In genomic region chr1:183149571-183150105, GRCm38 (mm10) we compare ENCODE assay signal across 13 mouse cellular contexts.
DNase-seq lines count a peak whose midpoint lies in the region; ATAC-seq and TF ChIP-seq lines count a peak whose summit lies in the region.
"Had no signal": no experiment of that assay in that cellular context is flagged by ENCODE, and none has a peak within 500 bp of the region (broad histone marks: within the 10 kb centered on the region; RNA-seq: fewer than 3 reads in every experiment).

No protein-coding gene starts in this region.

- TF ChIP-seq POLR2A in MEL (IDR thresholded peaks at IDR 0.05; ENCODE audit: control insufficient read depth in 1 of 2, insufficient read depth in 1 of 2, low read depth in 1 of 2, low read length in 2 of 2, poor library complexity in 1 of 2): no peak

- no peaks in the 10 kb centered on the region for H3K27me3 ChIP-seq in MEL (ENCODE audit: control insufficient read depth in 1 of 2, insufficient read depth in 2 of 2, low read length in 2 of 2)
- no peaks in the 10 kb centered on the region for H3K27me3 ChIP-seq in hindbrain, embryonic 16.5 days (replicated peaks; ENCODE audit: control insufficient read depth, insufficient read depth, low read length)
- no peaks in the 10 kb centered on the region for H3K27me3 ChIP-seq in midbrain, postnatal 0 days (ENCODE audit: insufficient read depth, low read length)
- H3K27me3 ChIP-seq in stomach, postnatal 0 days (ENCODE audit: control insufficient read depth, insufficient read depth, low read length): no peaks in the 10 kb centered on the region
- H3K27me3 ChIP-seq: limb, embryonic 15.5 days; lung, embryonic 15.5 days had no signal

- peaks cover 22 to 28% of the 10 kb centered on the region in 2 experiments for H3K4me1 ChIP-seq in MEL (ENCODE audit: control insufficient read depth in 1 of 2, insufficient read depth in 2 of 2, low read length in 2 of 2)
- H3K4me1 ChIP-seq in hindbrain, embryonic 16.5 days (ENCODE audit: control insufficient read depth, insufficient read depth, low read depth, low read length): peaks cover 22% of the 10 kb centered on the region
- H3K4me1 ChIP-seq in midbrain, postnatal 0 days (ENCODE audit: insufficient read depth, low read length): peaks cover 6% of the 10 kb centered on the region; the same call in 1 of the 2 replicates
- H3K4me1 ChIP-seq in stomach, postnatal 0 days (replicated peaks; ENCODE audit: control insufficient read depth, insufficient read depth): no peaks in the 10 kb centered on the region; the same call in 1 of the 2 replicates

- no peaks in the 10 kb centered on the region; the same call in 1 of the 2 replicates for H3K79me2 ChIP-seq in MEL (ENCODE audit: control insufficient read depth, insufficient read depth, low read length, poor library complexity)

- ATAC-seq in hindbrain, embryonic 16.5 days: peak; percentile 43; the same call in 1 of the 2 replicates
- ATAC-seq in midbrain, postnatal 0 days (ENCODE audit: low FRiP score): no peak
- ATAC-seq in stomach, postnatal 0 days (ENCODE audit: low FRiP score, low TSS enrichment): no peak

- H3K9ac ChIP-seq in MEL (ENCODE audit: control insufficient read depth, low read depth, low read length, poor library complexity, severe bottlenecking): no peak overlapping the region
- peak overlapping the region; percentile 17; the same call in 1 of the 2 replicates for H3K9ac ChIP-seq in hindbrain, embryonic 16.5 days (ENCODE audit: low read depth, low read length)
- H3K9ac ChIP-seq in midbrain, postnatal 0 days (replicated peaks; ENCODE audit: low read length, poor library complexity, severe bottlenecking): no peak overlapping the region
- no peak overlapping the region for H3K9ac ChIP-seq in stomach, postnatal 0 days (ENCODE audit: low read length)
- H3K9ac ChIP-seq: limb, embryonic 15.5 days; lung, embryonic 15.5 days had no signal

- H3K4me2 ChIP-seq in hindbrain, embryonic 16.5 days (ENCODE audit: low read length): no peak overlapping the region
- no peak overlapping the region for H3K4me2 ChIP-seq in midbrain, postnatal 0 days (ENCODE audit: low read depth, low read length, poor library complexity, severe bottlenecking)
- no peak overlapping the region for H3K4me2 ChIP-seq in stomach, postnatal 0 days (replicated peaks; ENCODE audit: low read depth)
- H3K4me2 ChIP-seq: heart, embryonic 11.5 days; limb, embryonic 15.5 days; lung, embryonic 15.5 days had no signal

- peak; percentile 64 to 66; a peak in 3 of 4 replicates for TF ChIP-seq EP300 in MEL (IDR thresholded peaks at IDR 0.05; ENCODE audit: low read depth in 1 of 2, low read length in 2 of 2)
- no peak for TF ChIP-seq EP300 in stomach, postnatal 0 days (optimal IDR thresholded peaks at IDR 0.05)

- TF ChIP-seq RAD21 in MEL (IDR thresholded peaks at IDR 0.05; ENCODE audit: low read depth, low read length): no peak

- no peak overlapping the region for H3K27ac ChIP-seq in MEL (ENCODE audit: control insufficient read depth, low read depth, low read length)
- peak overlapping the region; percentile 23; the same call in 1 of the 2 replicates for H3K27ac ChIP-seq in hindbrain, embryonic 16.5 days (ENCODE audit: low read depth, low read length)
- H3K27ac ChIP-seq in midbrain, postnatal 0 days (ENCODE audit: low read depth, low read length): no peak overlapping the region
- H3K27ac ChIP-seq in stomach, postnatal 0 days (replicated peaks): no peak overlapping the region
- H3K27ac ChIP-seq: kidney, postnatal 0 days; limb, embryonic 15.5 days; lung, embryonic 15.5 days had no signal

- DNase-seq in embryo, embryonic 11 days: peak; percentile 27
- DNase-seq in embryo, embryonic 10.5 days (ENCODE audit: low spot score): no peak
- no peak for DNase-seq in MEL (ENCODE audit: low read depth, low spot score)
- peak; percentile 42 for DNase-seq in midbrain, postnatal 0 days (ENCODE audit: low spot score)
- DNase-seq in stomach, postnatal 0 days (ENCODE audit: low spot score): no peak
- DNase-seq in kidney, postnatal 10 days: no peak
- DNase-seq in heart, postnatal 4 days: no peak
- DNase-seq: cerebellum, adult 11 months had no signal

- H3K9me3 ChIP-seq in MEL (replicated peaks; ENCODE audit: insufficient read depth, low read length): no peaks in the 10 kb centered on the region
- no peaks in the 10 kb centered on the region for H3K9me3 ChIP-seq in hindbrain, embryonic 16.5 days (ENCODE audit: control insufficient read depth, low read length)
- no peaks in the 10 kb centered on the region for H3K9me3 ChIP-seq in midbrain, postnatal 0 days (ENCODE audit: low read length)
- no peaks in the 10 kb centered on the region for H3K9me3 ChIP-seq in stomach, postnatal 0 days (ENCODE audit: control insufficient read depth, low read length)
- H3K9me3 ChIP-seq: limb, embryonic 15.5 days; lung, embryonic 15.5 days had no signal

- WGBS in hindbrain, embryonic 16.5 days: 37% methylated on average over 5 of the region's 5 CpGs
- WGBS in midbrain, postnatal 0 days: 27% methylated on average over 5 of the region's 5 CpGs
- 62% methylated on average over 5 of the region's 5 CpGs for WGBS in stomach, postnatal 0 days

- peaks cover 0 to 24% of the 10 kb centered on the region in 2 experiments; a peak in 2 of 4 replicates for H3K36me3 ChIP-seq in MEL (ENCODE audit: control insufficient read depth in 1 of 2, insufficient read depth in 2 of 2, low read length in 2 of 2)
- H3K36me3 ChIP-seq in hindbrain, embryonic 16.5 days (ENCODE audit: control insufficient read depth, insufficient read depth, low read length): no peaks in the 10 kb centered on the region
- no peaks in the 10 kb centered on the region for H3K36me3 ChIP-seq in midbrain, postnatal 0 days (ENCODE audit: insufficient read depth, low read length)
- no peaks in the 10 kb centered on the region for H3K36me3 ChIP-seq in stomach, postnatal 0 days (ENCODE audit: control insufficient read depth, insufficient read depth, low read length)
- H3K36me3 ChIP-seq: limb, embryonic 15.5 days; lung, embryonic 15.5 days had no signal

- no peak overlapping the region for H3K4me3 ChIP-seq in MEL (ENCODE audit: control insufficient read depth in 1 of 2, insufficient read depth in 1 of 2, low read depth in 2 of 2, low read length in 2 of 2)
- no peak overlapping the region for H3K4me3 ChIP-seq in hindbrain, embryonic 16.5 days (ENCODE audit: low read length)
- no peak overlapping the region for H3K4me3 ChIP-seq in midbrain, postnatal 0 days (ENCODE audit: low read depth, low read length)
- no peak overlapping the region for H3K4me3 ChIP-seq in stomach, postnatal 0 days (ENCODE audit: low read depth, low read length)
- H3K4me3 ChIP-seq: limb, embryonic 15.5 days; lung, embryonic 15.5 days had no signal

- no peak for TF ChIP-seq CTCF in MEL (IDR thresholded peaks at IDR 0.05 in 2 of 3, conservative IDR thresholded peaks at IDR 0.05 in 1 of 3; ENCODE audit: control insufficient read depth in 1 of 3, insufficient read depth in 1 of 3, low read depth in 2 of 3, low read length in 3 of 3, poor library complexity in 1 of 3, severe bottlenecking in 1 of 3)
- TF ChIP-seq CTCF in midbrain, postnatal 0 days (IDR thresholded peaks at IDR 0.05): no peak
- TF ChIP-seq CTCF in stomach, postnatal 0 days (IDR thresholded peaks at IDR 0.05; ENCODE audit: low read depth): no peak

TF ChIP-seq in MEL, 35 proteins besides CTCF, POLR2A, EP300 and RAD21:
- TF ChIP-seq GATA1 (IDR thresholded peaks at IDR 0.05; ENCODE audit: low read depth, low read length) (peak; percentile 88), ZC3H11A (IDR thresholded peaks at IDR 0.05; ENCODE audit: low read depth, low read length) (no peak), RCOR1 (IDR thresholded peaks at IDR 0.05; ENCODE audit: low read depth, low read length) (peak; percentile 64; the same call in 1 of the 2 replicates), ETS1 (IDR thresholded peaks at IDR 0.05; ENCODE audit: low read depth, low read length) (peak; percentile 58), TCF12 (IDR thresholded peaks at IDR 0.05; ENCODE audit: low read depth, low read length) (peak; percentile 59)
TF ChIP-seq in MEL: peak in this region for 4.

Comparison
In these comparisons a context has a peak if more than half of its experiments do, and no peak if none do; other contexts are left out.
1. DNase-seq: peak in embryo, embryonic 11 days (single experiment) and midbrain, postnatal 0 days (single experiment); none in embryo, embryonic 10.5 days (single experiment), MEL (single experiment), stomach, postnatal 0 days (single experiment), kidney, postnatal 10 days (single experiment) and heart, postnatal 4 days (single experiment).